Mouse (Mus musculus) CH12.LX (cell line): ENCODE measurements around the gene Camta1. TPM values are rescaled to one million over a fixed set of nuclear protein-coding genes. Genes with fewer than 3 reads are reported as not detected.

Experiments
- DNase-seq: peaks from one replicate; pipeline ENCODE4 v3.0.0-alpha.2; 2013; ENCODE audit errors: extremely low read depth
- H3K27ac ChIP-seq: 2 replicates; pipeline ENCODE4 v1.5.1; 2012; ENCODE audit warnings: low read depth, mild to moderate bottlenecking, control low read depth, moderate library complexity; ENCODE audit not compliant: insufficient read depth
- H3K27me3 ChIP-seq: replicated peaks from 2 replicates; pipeline ENCODE3; 2012; ENCODE audit warnings: inconsistent platforms
- H3K36me3 ChIP-seq, 2 experiments: replicated peaks in 1 of 2; 2 replicates each; pipeline versions ENCODE3 to v1.6.1; 2012; ENCODE audit warnings: inconsistent platforms in 1 of 2, low read length in 1 of 2, mild to moderate bottlenecking in 1 of 2, mixed read lengths in 1 of 2, moderate library complexity in 1 of 2; ENCODE audit not compliant: control insufficient read depth in 1 of 2, insufficient read depth in 1 of 2
- H3K4me1 ChIP-seq, 2 experiments: 2 replicates each; pipeline ENCODE4 v1.6.1; 2012; ENCODE audit warnings: inconsistent platforms in 1 of 2, moderate library complexity in 1 of 2; ENCODE audit not compliant: insufficient read depth in 2 of 2, control insufficient read depth in 1 of 2
- H3K4me2 ChIP-seq: 2 replicates; pipeline ENCODE4 v1.6.1; 2012; ENCODE audit warnings: low read depth, mild to moderate bottlenecking, control low read depth; ENCODE audit not compliant: poor library complexity, insufficient read depth, severe bottlenecking
- H3K4me3 ChIP-seq, 3 experiments: fragments of 150-350 bp in 1 of 3; sonication (generic) in 1 of 3; replicated peaks in 1 of 3; 2 replicates each; pipeline versions ENCODE3 to v1.5.1; 2011 to 2012; ENCODE audit warnings: low read depth in 2 of 3, low read length in 2 of 3, mild to moderate bottlenecking in 2 of 3, moderate library complexity in 2 of 3, control low read depth in 1 of 3, improper control_type of control experiment in 1 of 3, inconsistent platforms in 1 of 3, mixed read lengths in 1 of 3; ENCODE audit not compliant: poor library complexity in 1 of 3
- H3K79me2 ChIP-seq: replicated peaks from 2 replicates; pipeline ENCODE4 v1.6.1; 2012; ENCODE audit warnings: mild to moderate bottlenecking, moderate library complexity; ENCODE audit not compliant: control insufficient read depth, poor library complexity, insufficient read depth, severe bottlenecking; ENCODE audit errors: extremely low read depth
- H3K9ac ChIP-seq: 2 replicates; pipeline ENCODE4 v1.6.1; 2012; ENCODE audit warnings: low read depth, mild to moderate bottlenecking, control low read depth, moderate library complexity; ENCODE audit not compliant: insufficient read depth
- H3K9me3 ChIP-seq: replicated peaks from 2 replicates; pipeline ENCODE3; 2012; ENCODE audit warnings: low read length, inconsistent platforms, mixed read lengths
- BHLHE40 ChIP-seq: IDR thresholded peaks from 2 replicates; pipeline ENCODE4 v1.6.1; 2011; ENCODE audit warnings: mild to moderate bottlenecking, low read depth, low read length, improper control_type of control experiment
- CTCF ChIP-seq, 2 experiments: IDR thresholded peaks in 1 of 2; conservative IDR thresholded peaks in 1 of 2; 2 replicates each; pipeline ENCODE4 v1.5.1; 2011 to 2012; ENCODE audit warnings: low read depth in 2 of 2, low read length in 2 of 2, improper control_type of control experiment in 1 of 2, inconsistent platforms in 1 of 2, mild to moderate bottlenecking in 1 of 2, moderate library complexity in 1 of 2
- E2F4 ChIP-seq: IDR thresholded peaks from 2 replicates; pipeline ENCODE4 v1.6.1; 2011; ENCODE audit warnings: low read depth, low read length, improper control_type of control experiment; ENCODE audit not compliant: insufficient replicate concordance
- ELF1 ChIP-seq: IDR thresholded peaks from 2 replicates; pipeline ENCODE4 v1.6.1; 2014; ENCODE audit warnings: low read depth, mild to moderate bottlenecking, inconsistent platforms, low read length, improper control_type of control experiment
- ETS1 ChIP-seq: conservative IDR thresholded peaks from 2 replicates; pipeline ENCODE4 v1.6.1; 2012; ENCODE audit warnings: low read depth, mild to moderate bottlenecking, inconsistent platforms, low read length, improper control_type of control experiment, moderate library complexity
- HCFC1 ChIP-seq: IDR thresholded peaks from 2 replicates; pipeline ENCODE4 v1.6.1; 2012; ENCODE audit warnings: low read depth, mild to moderate bottlenecking, inconsistent platforms, low read length, improper control_type of control experiment
- IRF4 ChIP-seq: IDR thresholded peaks from 2 replicates; pipeline ENCODE4 v1.6.1; 2014; ENCODE audit warnings: low read depth, mild to moderate bottlenecking, inconsistent platforms, low read length, improper control_type of control experiment
- JUND ChIP-seq: conservative IDR thresholded peaks from 2 replicates; pipeline ENCODE4 v1.6.1; 2011; ENCODE audit warnings: low read depth, low read length, improper control_type of control experiment
- MYC ChIP-seq: IDR thresholded peaks from 2 replicates; pipeline ENCODE4 v1.6.1; 2011; ENCODE audit warnings: low read depth, mild to moderate bottlenecking, improper control_type of control experiment, low read length
- NRF1 ChIP-seq: IDR thresholded peaks from 2 replicates; pipeline ENCODE4 v1.6.1; 2014; ENCODE audit warnings: low read depth, mild to moderate bottlenecking, inconsistent platforms, low read length, improper control_type of control experiment, moderate library complexity
- PAX5 ChIP-seq: IDR thresholded peaks from 2 replicates; pipeline ENCODE4 v1.6.1; 2012; ENCODE audit warnings: low read length, inconsistent platforms, mixed read lengths
- RCOR1 ChIP-seq: conservative IDR thresholded peaks from 2 replicates; pipeline ENCODE4 v1.6.1; 2012; ENCODE audit warnings: low read depth, mild to moderate bottlenecking, inconsistent platforms, low read length, improper control_type of control experiment
- SIN3A ChIP-seq: IDR thresholded peaks from 2 replicates; pipeline ENCODE4 v1.6.1; 2012; ENCODE audit warnings: low read length, improper control_type of control experiment, inconsistent platforms
- SMC3 ChIP-seq: IDR thresholded peaks from 2 replicates; pipeline ENCODE4 v1.6.1; 2011; ENCODE audit warnings: low read depth, low read length, improper control_type of control experiment
- USF1 ChIP-seq: IDR thresholded peaks from 2 replicates; pipeline ENCODE4 v1.6.1; 2014; ENCODE audit warnings: low read depth, mild to moderate bottlenecking, inconsistent platforms, low read length, improper control_type of control experiment
- ZKSCAN1 ChIP-seq: IDR thresholded peaks from 2 replicates; pipeline ENCODE4 v1.6.1; 2012; ENCODE audit warnings: low read depth, inconsistent platforms, low read length, improper control_type of control experiment, borderline replicate concordance
- ZMIZ1 ChIP-seq: IDR thresholded peaks from 2 replicates; pipeline ENCODE4 v1.6.1; 2012; ENCODE audit warnings: low read depth, mild to moderate bottlenecking, inconsistent platforms, low read length, improper control_type of control experiment
- dilution Hi-C: fragments of 300-500 bp; cut with MboI; formaldehyde crosslinking; loops from 2 replicates; pipeline ENCODE4 v1.14.3; 2020; ENCODE audit warnings: low sequenced_read_pairs; ENCODE audit not compliant: extremely low pct_unique_long_range_greater_than_20kb, extremely low pct_ligation_motif_present
- in situ Hi-C: fragments of 300-500 bp; cut with MboI; formaldehyde crosslinking; loops from 3 replicates; pipeline ENCODE4 v1.14.3; 2019; ENCODE audit warnings: low sequenced_read_pairs, low pct_ligation_motif_present, low pct_unique_long_range_greater_than_20kb, mixed read lengths
- polyA plus RNA-seq: library from polyadenylated mRNA; unstranded; fragments of >175 nt; gene quantifications from 2 replicates; pipeline ENCODE4 v1.2.1, GENCODE M21; 2012; ENCODE audit warnings: low read depth; ENCODE audit not compliant: insufficient read length
- total RNA-seq, 2 experiments: library from RNA; depleted of rRNA; stranded (reverse); fragments of 300-350 nt in 1 of 2; fragments of >200 nt in 1 of 2; gene quantifications; 2 replicates each; pipeline ENCODE4 v1.2.3; 2012 to 2014

Camta1 gene
- total and polyA plus RNA-seq, 3 experiments: 9.9 to 32.5 (median 15.3) TPM

GRCm38 (mm10) chr4:151576291-151577108 lies 285.2 kb downstream of the Camta1 start:
- no peak for DNase-seq
- H3K4me3 ChIP-seq: no peak overlapping the region
- dilution Hi-C loops: no loop called here
- in situ Hi-C loops: no loop called here
- H3K9ac ChIP-seq: no peak overlapping the region
- no peak overlapping the region for H3K27ac ChIP-seq
- no peaks in the 10 kb centered on the region for H3K27me3 ChIP-seq
- H3K36me3 ChIP-seq: no peaks in the 10 kb centered on the region
- H3K9me3 ChIP-seq: peaks cover 87% of the 10 kb centered on the region
- H3K79me2 ChIP-seq: no peaks in the 10 kb centered on the region
- H3K4me1 ChIP-seq: no peaks in the 10 kb centered on the region
- TF ChIP-seq ELF1 (no peak), HCFC1 (no peak), PAX5 (no peak), SIN3A (no peak), RCOR1 (no peak), E2F4 (no peak), ZKSCAN1 (no peak), IRF4 (no peak), CTCF (conservative IDR thresholded peaks at IDR 0.05 in 1 of 2, IDR thresholded peaks at IDR 0.05 in 1 of 2; ENCODE audit: low read depth in 2 of 2, low read length in 2 of 2) (no peak), BHLHE40 (no peak), JUND (no peak), ZMIZ1 (no peak), USF1 (no peak), MYC (no peak)
- no peak overlapping the region for H3K4me2 ChIP-seq

- H3K27ac ChIP-seq: no peak overlapping the region
- H3K4me3 ChIP-seq: no peak overlapping the region
- peaks cover 85% of the 10 kb centered on the region for H3K9me3 ChIP-seq
- H3K4me1 ChIP-seq: no peaks in the 10 kb centered on the region
- H3K36me3 ChIP-seq: no peaks in the 10 kb centered on the region
- H3K9ac ChIP-seq: no peak overlapping the region
- no peaks in the 10 kb centered on the region for H3K79me2 ChIP-seq
- in situ Hi-C loops: no loop called here
- DNase-seq: no peak
- H3K4me2 ChIP-seq: no peak overlapping the region
- TF ChIP-seq RCOR1 (no peak), NRF1 (no peak), ETS1 (no peak), SMC3 (no peak)
- dilution Hi-C loops: no loop called here
- no peaks in the 10 kb centered on the region for H3K27me3 ChIP-seq
These were observed 289.0 kb downstream of the Camta1 start for GRCm38 (mm10) chr4:151572716-151573115.
